Mouse (Mus musculus): Measurements from ENCODE around the gene Gm21983.

DNA sequence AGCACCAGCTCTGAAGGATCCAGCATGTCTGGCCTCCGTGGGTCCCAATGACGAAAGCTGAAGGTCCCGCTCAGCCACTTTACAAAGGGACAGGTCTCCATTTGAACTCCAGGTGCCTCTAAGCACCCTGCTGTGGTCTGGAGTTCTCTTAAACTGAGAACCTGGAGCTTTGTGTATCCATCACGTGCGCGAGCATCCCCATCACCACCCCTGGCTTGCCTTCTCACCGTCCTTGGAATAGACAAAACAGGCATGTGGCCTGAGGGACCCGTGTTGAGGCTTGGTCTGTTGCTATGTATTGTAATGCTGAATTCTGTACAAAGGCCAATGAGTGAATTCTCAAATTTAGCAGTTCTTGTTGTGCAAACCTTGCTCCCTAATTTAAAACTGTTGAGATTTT is 17.9 kb upstream of the Gm21983 start:
- TF ChIP-seq CTCF (IDR thresholded peaks at IDR 0.05; ENCODE audit: low read depth) (no peak), EP300 (IDR thresholded peaks at IDR 0.05; ENCODE audit: low read depth) (no peak)
